Mouse (Mus musculus) C2C12 (cell line): ENCODE measurements around the gene Ywhaq. TPM values are rescaled to one million over a fixed set of nuclear protein-coding genes. Genes with fewer than 3 reads are reported as not detected.

ENCODE experiments used
- H3K27me3 ChIP-seq: one replicate; pipeline ENCODE4 v1.6.1; 2011; ENCODE audit not compliant: control insufficient read depth, insufficient read depth, insufficient read length
- H3K36me3 ChIP-seq: one replicate; pipeline ENCODE4 v1.6.1; 2011; ENCODE audit not compliant: control insufficient read depth, insufficient read depth
- H3K4me3 ChIP-seq: one replicate; pipeline ENCODE4 v1.5.1; 2011; ENCODE audit warnings: mild to moderate bottlenecking, control low read depth; ENCODE audit not compliant: poor library complexity, insufficient read depth, severe bottlenecking
- H3K79me2 ChIP-seq: one replicate; pipeline ENCODE4 v1.6.1; 2011; ENCODE audit not compliant: control insufficient read depth, insufficient read depth
- H3K79me3 ChIP-seq: one replicate; pipeline ENCODE4 v1.6.1; 2011; ENCODE audit warnings: low read depth, control low read depth
- H3ac ChIP-seq: one replicate; pipeline ENCODE3; 2011; ENCODE audit warnings: low read depth; ENCODE audit not compliant: control insufficient read depth, insufficient read length
- CEBPB ChIP-seq: IDR thresholded peaks from one replicate; pipeline ENCODE4 v1.6.1; 2011; ENCODE audit warnings: low read depth, mild to moderate bottlenecking, control low read depth, moderate library complexity
- CTCF ChIP-seq: IDR thresholded peaks from one replicate; pipeline ENCODE4 v1.5.1; 2011; ENCODE audit not compliant: control insufficient read depth, insufficient read depth, insufficient read length
- FOSL1 ChIP-seq: IDR thresholded peaks from one replicate; pipeline ENCODE4 v1.8.0; 2011; ENCODE audit warnings: mild to moderate bottlenecking, low read length; ENCODE audit not compliant: poor library complexity, insufficient read depth, severe bottlenecking
- MAX ChIP-seq: IDR thresholded peaks from one replicate; pipeline ENCODE4 v1.6.1; 2011; ENCODE audit warnings: mild to moderate bottlenecking, control low read depth
- MYOD1 ChIP-seq: IDR thresholded peaks from one replicate; pipeline ENCODE4 v1.6.1; 2011; ENCODE audit warnings: low read depth; ENCODE audit not compliant: control insufficient read depth, insufficient read length
- MYOG ChIP-seq: IDR thresholded peaks from one replicate; pipeline ENCODE4 v1.6.1; 2011; ENCODE audit not compliant: control insufficient read depth, insufficient read length; ENCODE audit errors: extremely low read depth
- USF1 ChIP-seq: IDR thresholded peaks from one replicate; pipeline ENCODE4 v1.6.1; 2011; ENCODE audit warnings: low read depth, mild to moderate bottlenecking, control low read depth, moderate library complexity
- polyA plus RNA-seq: library from polyadenylated mRNA; unstranded; fragments of >200 nt; fragmentation: generic; extraction: Trizol; gene quantifications from one replicate; pipeline ENCODE4 v1.2.1, GENCODE M21; 2012; ENCODE audit warnings: missing spikeins

The Ywhaq gene
- polyA plus RNA-seq, 1 experiment: 305 TPM

GRCm38 (mm10) chr12:21373100-21373819 lies 44.2 kb downstream of the Ywhaq start, which contains the start of gene Adam17:
Adam17 (minus strand) TSS chr12:21373632.
- Histone ChIP-seq H3ac (peak within 1 kb of the TSS; percentile 91), H3K27me3 (no peaks in the 10 kb centered on the region), H3K36me3 (no peaks in the 10 kb centered on the region), H3K79me2 (peaks cover 45% of the 10 kb centered on the region), H3K79me3 (peaks cover 34% of the 10 kb centered on the region), H3K4me3 (peak within 1 kb of the TSS; percentile 74)
- TF ChIP-seq CTCF: peak; percentile 56
- TF ChIP-seq MAX: peak; percentile 57
- TF ChIP-seq USF1: no peak

- Histone ChIP-seq H3K79me3 (peaks cover 48% of the 10 kb centered on the region), H3K79me2 (peaks cover 70% of the 10 kb centered on the region), H3ac (no peak overlapping the region), H3K36me3 (no peaks in the 10 kb centered on the region), H3K27me3 (no peaks in the 10 kb centered on the region), H3K4me3 (no peak overlapping the region)
- TF ChIP-seq CTCF (no peak), MYOG (no peak), MAX (no peak), MYOD1 (no peak), USF1 (peak; percentile 56), CEBPB (peak; percentile 93), FOSL1 (peak; percentile 53)
Observed at GRCm38 (mm10) chr12:21370035-21370611, 47.3 kb downstream of the Ywhaq start.

GRCm38 (mm10) chr12:21369087-21369410 lies 48.4 kb downstream of the Ywhaq start:
- Histone ChIP-seq H3K79me3 (peaks cover 52% of the 10 kb centered on the region), H3K79me2 (peaks cover 80% of the 10 kb centered on the region), H3ac (no peak overlapping the region), H3K36me3 (peaks cover 7% of the 10 kb centered on the region), H3K4me3 (no peak overlapping the region), H3K27me3 (no peaks in the 10 kb centered on the region)
- no peak for TF ChIP-seq MYOG
- TF ChIP-seq FOSL1: no peak

DNA sequence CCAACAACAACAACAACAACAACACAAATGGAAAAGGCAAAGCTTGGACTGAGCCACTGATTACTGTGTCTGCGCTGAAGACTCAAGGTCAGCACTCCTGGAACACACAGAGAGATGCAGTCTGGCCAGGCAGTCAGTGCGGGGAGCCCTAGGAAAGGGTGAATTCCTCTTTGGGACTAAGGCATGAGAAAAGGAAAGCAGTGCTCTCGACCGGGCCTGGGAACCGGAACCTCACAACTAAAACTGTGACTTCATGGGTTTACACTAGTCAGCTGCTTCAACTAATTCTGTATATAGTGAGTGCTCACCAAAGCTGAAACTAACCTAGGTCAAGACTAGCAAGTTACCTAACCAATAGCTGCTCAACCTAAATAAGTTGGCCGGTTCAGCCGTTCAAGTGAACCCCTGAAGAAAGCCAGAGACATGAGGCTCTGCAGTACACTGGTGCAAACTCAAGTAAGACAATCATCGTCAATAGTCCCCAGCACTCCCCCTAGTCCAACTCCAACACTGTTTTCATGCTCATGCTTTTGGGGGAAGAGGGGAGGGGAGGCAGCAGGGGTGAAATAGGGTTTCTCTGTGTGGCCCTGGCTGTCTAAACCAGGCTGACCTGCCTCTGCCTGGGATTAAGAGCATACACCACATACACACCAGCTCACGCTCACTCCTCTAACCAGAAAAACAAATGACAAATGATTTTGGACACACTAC lies 48.9 kb downstream of the Ywhaq start:
- peaks cover 7% of the 10 kb centered on the region for H3K36me3 ChIP-seq
- no peak overlapping the region for H3ac ChIP-seq
- peaks cover 56% of the 10 kb centered on the region for H3K79me3 ChIP-seq
- H3K79me2 ChIP-seq: peaks cover 85% of the 10 kb centered on the region
- TF ChIP-seq FOSL1 (no peak), MYOG (no peak), USF1 (no peak)
- no peak overlapping the region for H3K4me3 ChIP-seq
- H3K27me3 ChIP-seq: no peaks in the 10 kb centered on the region

DNA sequence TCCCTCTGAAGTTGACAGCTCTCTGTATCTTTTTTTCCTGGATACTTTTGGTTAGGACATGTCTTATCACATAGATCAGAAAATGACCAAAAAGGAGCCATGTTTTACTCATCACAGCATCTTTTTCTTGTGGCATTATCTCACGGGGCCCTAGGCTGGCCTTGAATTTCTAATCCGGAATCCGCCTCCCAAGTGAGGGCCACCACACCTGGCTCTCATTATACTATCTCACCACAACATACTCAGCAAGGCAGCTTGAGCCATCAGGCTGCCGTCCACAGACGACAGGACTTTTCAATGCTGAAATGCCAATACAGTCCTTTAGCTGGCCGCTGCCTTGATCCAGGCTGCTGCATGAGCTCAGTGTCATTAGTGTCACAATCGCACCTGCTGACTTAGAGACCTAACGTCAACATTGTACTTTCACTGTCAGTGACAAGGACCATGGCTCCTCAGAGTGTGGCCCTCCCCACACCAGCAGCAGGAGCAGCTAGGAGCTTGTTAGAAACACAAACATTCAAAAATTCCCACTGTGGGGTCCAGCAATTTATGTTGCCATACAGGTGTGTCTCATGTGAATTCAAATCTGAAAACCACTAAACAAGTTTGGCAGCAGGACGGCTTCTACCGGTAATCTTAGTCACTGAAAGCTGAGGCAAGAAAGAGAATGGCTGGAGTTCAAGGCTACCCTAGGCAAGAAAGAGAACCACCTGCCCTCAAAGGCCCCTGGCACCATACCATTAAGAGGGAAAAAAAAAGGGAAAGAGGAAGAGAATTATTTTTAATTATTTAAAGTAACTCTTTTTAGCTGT lies 52.6 kb downstream of the Ywhaq start:
- H3K79me3 ChIP-seq: peaks cover 51% of the 10 kb centered on the region
- TF ChIP-seq MYOG (no peak), CTCF (no peak), USF1 (no peak), MAX (no peak), MYOD1 (no peak), FOSL1 (no peak), CEBPB (no peak)
- peaks cover 13% of the 10 kb centered on the region for H3K36me3 ChIP-seq
- no peaks in the 10 kb centered on the region for H3K27me3 ChIP-seq
- no peak overlapping the region for H3ac ChIP-seq
- no peak overlapping the region for H3K4me3 ChIP-seq
- peaks cover 80% of the 10 kb centered on the region for H3K79me2 ChIP-seq
